Mouse (Mus musculus) heart, adult 9 months (tissue): ENCODE measurements around the gene Rtraf.
"Not testable (repeated sequence)": the region's sequence is repeated elsewhere in the genome, so short reads cannot be mapped to it uniquely, and the experiment has no call there.

ENCODE experiments used
- DNase-seq, 2 experiments: peaks; one replicate each; pipeline ENCODE4 v3.0.0; 2022; ENCODE audit warnings: low spot score in 2 of 2

The Rtraf gene

GRCm38 (mm10) chr14:19823321-19824142, at the start of gene Rtraf:
Gene Rtraf (minus strand): TSS chr14:19823824.
- peak; percentile 88 to 90 for DNase-seq

- DNase-seq = no peak
Observed at GRCm38 (mm10) chr14:19867286-19867935, 43.8 kb upstream of the Rtraf start.

- not testable (repeated sequence) for DNase-seq
Observed at GRCm38 (mm10) chr14:19865121-19865520, 41.5 kb upstream of the Rtraf start.

GRCm38 (mm10) chr14:19861311-19862080, 37.9 kb upstream of the Rtraf start:
- no peak for DNase-seq

- DNase-seq = no peak
Observed at GRCm38 (mm10) chr14:19860281-19860680, 36.7 kb upstream of the Rtraf start.

GRCm38 (mm10) chr14:19858808-19859776, 35.5 kb upstream of the Rtraf start:
- DNase-seq = no peak

- DNase-seq = no peak
Observed at GRCm38 (mm10) chr14:19858279-19858678, 34.7 kb upstream of the Rtraf start.

- no peak for DNase-seq
Observed at GRCm38 (mm10) chr14:19853471-19853870, 29.8 kb upstream of the Rtraf start.

GRCm38 (mm10) chr14:19839600-19840332, 16.1 kb upstream of the Rtraf start:
- peak; percentile 24 to 34 for DNase-seq

GRCm38 (mm10) chr14:19836289-19836688, 12.7 kb upstream of the Rtraf start:
- DNase-seq = no peak

- DNase-seq = no peak
Observed at GRCm38 (mm10) chr14:19825481-19825880, 1.9 kb upstream of the Rtraf start.

GRCm38 (mm10) chr14:19821686-19822085, 1.9 kb downstream of the Rtraf start:
- DNase-seq = no peak

GRCm38 (mm10) chr14:19817949-19818348, 5.7 kb downstream of the Rtraf start:
- peak; percentile 25 to 79 for DNase-seq

GRCm38 (mm10) chr14:19813061-19813460, 10.6 kb downstream of the Rtraf start:
- DNase-seq = no peak

- no peak for DNase-seq
Observed at GRCm38 (mm10) chr14:19809934-19810333, 13.7 kb downstream of the Rtraf start.

- no peak for DNase-seq
Observed at GRCm38 (mm10) chr14:19807858-19808257, 15.8 kb downstream of the Rtraf start.

- DNase-seq = peak; percentile 29 to 36
Observed at GRCm38 (mm10) chr14:19807339-19807738, 16.3 kb downstream of the Rtraf start.

- no peak for DNase-seq
Observed at GRCm38 (mm10) chr14:19803623-19804022, 20.0 kb downstream of the Rtraf start.

- no peak for DNase-seq
Observed at GRCm38 (mm10) chr14:19803222-19803621, 20.4 kb downstream of the Rtraf start.

GRCm38 (mm10) chr14:19801474-19802215, 22.0 kb downstream of the Rtraf start:
- no peak for DNase-seq
